In genomic region chr9:78521689-78522088, GRCm38 (mm10) we compare ENCODE assay signal across 8 mouse cellular contexts. TPM values are rescaled to one million over a fixed set of nuclear protein-coding genes. Genes with fewer than 3 reads are reported as not detected.
DNase-seq lines count a peak whose midpoint lies in the region; ATAC-seq and TF ChIP-seq lines count a peak whose summit lies in the region.

No protein-coding gene starts in this region.

- peak overlapping the region; percentile 97 for H3K4me2 ChIP-seq in forebrain, embryonic 16.5 days (ENCODE audit: low read length)

- peak; percentile 49 for DNase-seq in adrenal gland, adult 2 months
- no peak for DNase-seq in adrenal gland, adult 8-10 months
- peak; percentile 59 for DNase-seq in T-cell, adult 2 months (ENCODE audit: low spot score)
- peak; percentile 49 for DNase-seq in kidney, adult 9 months
- peak; percentile 42 for DNase-seq in lung, postnatal 10 days
- DNase-seq in urinary bladder, adult 2 months (ENCODE audit: low spot score), result no peak

- peak; percentile 28; the same call in 1 of the 2 replicates for TF ChIP-seq CTCF in olfactory bulb, adult 2 months (IDR thresholded peaks at IDR 0.05; ENCODE audit: insufficient read depth, low read depth, low read length)

- no peaks in the 10 kb centered on the region for H3K36me3 ChIP-seq in forebrain, embryonic 16.5 days (ENCODE audit: control insufficient read depth, insufficient read depth)

- H3K4me3 ChIP-seq in forebrain, embryonic 16.5 days (replicated peaks; ENCODE audit: low read length), result peak overlapping the region; percentile 56
- H3K4me3 ChIP-seq in olfactory bulb, adult 2 months (ENCODE audit: insufficient read depth, low read depth, low read length), result no peak overlapping the region

- ATAC-seq in forebrain, embryonic 16.5 days, result 0 out of 2 replicates have a peak, but pooled peaks have one; percentile 1

- H3K27ac ChIP-seq in forebrain, embryonic 16.5 days (ENCODE audit: low read length), result peak overlapping the region; percentile 68; the same call in 1 of the 2 replicates
- H3K27ac ChIP-seq in olfactory bulb, adult 2 months (ENCODE audit: insufficient read depth, low read depth, low read length), result no peak overlapping the region

- TF ChIP-seq POLR2A in olfactory bulb, adult 2 months (IDR thresholded peaks at IDR 0.05; ENCODE audit: insufficient read depth, low read depth, low read length), result no peak

- H3K9me3 ChIP-seq in forebrain, embryonic 16.5 days (ENCODE audit: control insufficient read depth, low read length), result no peaks in the 10 kb centered on the region

- H3K27me3 ChIP-seq in forebrain, embryonic 16.5 days (replicated peaks; ENCODE audit: control insufficient read depth, insufficient read depth, low read length), result no peaks in the 10 kb centered on the region

- WGBS in forebrain, embryonic 16.5 days, result 30% methylated on average over 14 of the region's 14 CpGs
- WGBS in olfactory bulb, adult 2 months, result 31% methylated on average over 14 of the region's 14 CpGs

- peak overlapping the region; percentile 71 for H3K9ac ChIP-seq in forebrain, embryonic 16.5 days (replicated peaks; ENCODE audit: low read depth, low read length)

- peaks cover 17% of the 10 kb centered on the region for H3K4me1 ChIP-seq in forebrain, embryonic 16.5 days (replicated peaks; ENCODE audit: control insufficient read depth, insufficient read depth, low read length)
- peaks cover 16% of the 10 kb centered on the region for H3K4me1 ChIP-seq in olfactory bulb, adult 2 months (ENCODE audit: control insufficient read depth, insufficient read depth, low read length)

RNA-seq across cellular contexts. Expression of gene Eef1a1, which starts 32.7 kb away (rescaled TPM):
- total RNA-seq in adrenal gland, adult 2 months (2021), result 1,000 to 10,000 TPM; 6,873 to 9,883 TPM
- 813 and 861 TPM in 2 replicates for polyA plus RNA-seq in adrenal gland, adult 2 months (2012; rRNA removed)
- 1,000 to 10,000 TPM; 5,975 to 6,274 (median 6,040) TPM for total RNA-seq in adrenal gland, adult 8-10 months (2022)
- polyA plus RNA-seq in forebrain, embryonic 16.5 days (2015; fragmentation: Nextera tagmentation; extraction: Ambion mirVana), result 3,742 and 4,125 TPM in 2 replicates
- 5,304 and 7,068 TPM in 2 replicates for polyA plus RNA-seq in olfactory bulb, adult 2 months (2012; ENCODE audit: insufficient read depth, insufficient read length, low replicate concordance, missing spikeins)
- polyA plus RNA-seq in urinary bladder, adult 2 months (2012; rRNA removed), result 7,337 and 9,833 TPM in 2 replicates

Comparison
In these comparisons a context has a peak if more than half of its experiments do, and no peak if none do; other contexts are left out.
1. DNase-seq: peak in adrenal gland, adult 2 months (single experiment), T-cell, adult 2 months (single experiment), kidney, adult 9 months (single experiment) and lung, postnatal 10 days (single experiment); none in adrenal gland, adult 8-10 months (single experiment) and urinary bladder, adult 2 months (single experiment).